Mouse (Mus musculus) lung, adult 2 months (tissue): ENCODE data around the gene Cstf3.

ENCODE experiments used
- CTCF ChIP-seq: fragments of 200-500 bp; IDR thresholded peaks from 2 replicates; pipeline ENCODE4 v1.5.1; 2011; ENCODE audit warnings: mild to moderate bottlenecking, low read length, control low read depth; ENCODE audit not compliant: insufficient read depth
- POLR2A ChIP-seq: fragments of 200-500 bp; IDR thresholded peaks from 2 replicates; pipeline ENCODE4 v1.6.1; 2011; ENCODE audit warnings: low read depth, mild to moderate bottlenecking, control low read depth, low read length, borderline replicate concordance; ENCODE audit errors: extremely low read depth

GRCm38 (mm10) chr2:104687261-104687660 lies 96.9 kb downstream of the Cstf3 start:
- TF ChIP-seq CTCF: no peak
- TF ChIP-seq POLR2A: no peak
